Mouse (Mus musculus): ENCODE data around the gene H2-DMb2. TPM values are rescaled to one million over a fixed set of nuclear protein-coding genes. Genes with fewer than 3 reads are reported as not detected.

Gene H2-DMb2
- polyA plus RNA-seq, 1 experiment from 2014 or later, result 1.0 TPM

- under 1% methylated on average over 95 of the region's 96 CpGs for whole genome bisulfite sequencing
- ATAC-seq (replicated peaks), result peak; percentile 79
- H3K4me3 ChIP-seq, result peak within 1 kb of the TSS; percentile 90
- peak within 1 kb of the TSS; percentile 98 for H3K9ac ChIP-seq (replicated peaks)
- H3K4me2 ChIP-seq (replicated peaks), result peak within 1 kb of the TSS; percentile 80
- peaks cover 37% of the 10 kb centered on the region for H3K4me1 ChIP-seq
- no peaks in the 10 kb centered on the region for H3K27me3 ChIP-seq
- H3K27ac ChIP-seq (replicated peaks), result peak within 1 kb of the TSS; percentile 100
- H3K36me3 ChIP-seq, result peaks cover 20% of the 10 kb centered on the region
- no peaks in the 10 kb centered on the region for H3K9me3 ChIP-seq
Observed at GRCm38 (mm10) chr17:34119249-34120179, 23.6 kb upstream of the H2-DMb2 start, which contains the start of gene H2-DMa. H2-DMa (plus strand) TSS chr17:34119541.

- WGBS, result under 1% methylated on average over 38 of the region's 42 CpGs
- ATAC-seq (replicated peaks), result no peak
- Histone ChIP-seq H3K27ac (replicated peaks) (peak overlapping the region; percentile 100), H3K27me3 (no peaks in the 10 kb centered on the region), H3K4me3 (peak overlapping the region; percentile 90), H3K9me3 (no peaks in the 10 kb centered on the region), H3K36me3 (peaks cover 12% of the 10 kb centered on the region), H3K4me2 (replicated peaks) (peak overlapping the region; percentile 80), H3K9ac (replicated peaks) (peak overlapping the region; percentile 98), H3K4me1 (peaks cover 41% of the 10 kb centered on the region)
Observed at GRCm38 (mm10) chr17:34120180-34120723, 22.9 kb upstream of the H2-DMb2 start.

GRCm38 (mm10) chr17:34120814-34121171, 22.3 kb upstream of the H2-DMb2 start:
- 1% methylated on average over 31 of the region's 31 CpGs for WGBS
- no peaks in the 10 kb centered on the region for H3K9me3 ChIP-seq
- H3K4me3 ChIP-seq, result peak overlapping the region; percentile 90
- peak overlapping the region; percentile 100 for H3K27ac ChIP-seq (replicated peaks)
- H3K4me2 ChIP-seq (replicated peaks), result peak overlapping the region; percentile 80
- peaks cover 7% of the 10 kb centered on the region for H3K36me3 ChIP-seq
- no peaks in the 10 kb centered on the region for H3K27me3 ChIP-seq
- no peak for ATAC-seq (replicated peaks)
- peak overlapping the region; percentile 98 for H3K9ac ChIP-seq (replicated peaks)
- peaks cover 39% of the 10 kb centered on the region for H3K4me1 ChIP-seq

- Histone ChIP-seq H3K4me1 (peaks cover 36% of the 10 kb centered on the region), H3K4me2 (replicated peaks) (peak overlapping the region; percentile 80), H3K9me3 (no peaks in the 10 kb centered on the region), H3K27me3 (no peaks in the 10 kb centered on the region), H3K9ac (replicated peaks) (peak overlapping the region; percentile 98), H3K27ac (replicated peaks) (peak overlapping the region; percentile 100), H3K4me3 (peak overlapping the region; percentile 90), H3K36me3 (0 out of 2 replicates have a peak, but pooled peaks cover 4% of the 10 kb centered on the region)
- peak; percentile 18 for ATAC-seq (replicated peaks)
- WGBS, result under 1% methylated on average over 34 of the region's 35 CpGs
Observed at GRCm38 (mm10) chr17:34121172-34121878, 21.8 kb upstream of the H2-DMb2 start.

- ATAC-seq (replicated peaks), result no peak
- WGBS, result 2% methylated on average over 10 of the region's 10 CpGs
- Histone ChIP-seq H3K9ac (replicated peaks) (peak overlapping the region; percentile 98), H3K9me3 (no peaks in the 10 kb centered on the region), H3K27me3 (no peaks in the 10 kb centered on the region), H3K4me3 (peak overlapping the region; percentile 90), H3K27ac (replicated peaks) (peak overlapping the region; percentile 100), H3K4me1 (peaks cover 30% of the 10 kb centered on the region), H3K4me2 (replicated peaks) (peak overlapping the region; percentile 80), H3K36me3 (0 out of 2 replicates have a peak, but pooled peaks cover 3% of the 10 kb centered on the region)
Observed at GRCm38 (mm10) chr17:34121879-34122187, 21.3 kb upstream of the H2-DMb2 start.

GRCm38 (mm10) chr17:34122188-34122984, 20.7 kb upstream of the H2-DMb2 start, which contains the start of gene Brd2:
Brd2 (minus strand) TSS chr17:34122634.
- H3K4me2 ChIP-seq (replicated peaks), result peak within 1 kb of the TSS; percentile 80
- no peaks in the 10 kb centered on the region for H3K9me3 ChIP-seq
- H3K9ac ChIP-seq (replicated peaks), result peak within 1 kb of the TSS; percentile 98
- H3K27ac ChIP-seq (replicated peaks), result peak within 1 kb of the TSS; percentile 100
- under 1% methylated on average over 70 of the region's 75 CpGs for WGBS
- no peaks in the 10 kb centered on the region for H3K27me3 ChIP-seq
- peak within 1 kb of the TSS; percentile 90 for H3K4me3 ChIP-seq
- no peaks in the 10 kb centered on the region for H3K36me3 ChIP-seq
- peaks cover 28% of the 10 kb centered on the region for H3K4me1 ChIP-seq
- peak; percentile 41 for ATAC-seq (replicated peaks)

GRCm38 (mm10) chr17:34123111-34123510, 20.0 kb upstream of the H2-DMb2 start:
- Histone ChIP-seq H3K9ac (replicated peaks) (peak overlapping the region; percentile 98), H3K4me1 (peaks cover 29% of the 10 kb centered on the region), H3K36me3 (no peaks in the 10 kb centered on the region), H3K9me3 (no peaks in the 10 kb centered on the region), H3K27me3 (no peaks in the 10 kb centered on the region), H3K4me2 (replicated peaks) (peak overlapping the region; percentile 80), H3K27ac (replicated peaks) (peak overlapping the region; percentile 100), H3K4me3 (peak overlapping the region; percentile 90)
- 1% methylated on average over 7 of the region's 7 CpGs for WGBS
- ATAC-seq (replicated peaks), result no peak

GRCm38 (mm10) chr17:34123518-34123917, 19.6 kb upstream of the H2-DMb2 start:
- Histone ChIP-seq H3K4me1 (peaks cover 33% of the 10 kb centered on the region), H3K27me3 (no peaks in the 10 kb centered on the region), H3K27ac (replicated peaks) (peak overlapping the region; percentile 100), H3K36me3 (no peaks in the 10 kb centered on the region), H3K9me3 (no peaks in the 10 kb centered on the region), H3K4me3 (peak overlapping the region; percentile 90), H3K4me2 (replicated peaks) (peak overlapping the region; percentile 80), H3K9ac (replicated peaks) (peak overlapping the region; percentile 98)
- ATAC-seq (replicated peaks), result no peak
- 4% methylated on average over 2 of the region's 2 CpGs for WGBS

- Histone ChIP-seq H3K27me3 (no peaks in the 10 kb centered on the region), H3K27ac (replicated peaks) (no peak overlapping the region), H3K4me2 (replicated peaks) (no peak overlapping the region), H3K9me3 (no peaks in the 10 kb centered on the region), H3K4me1 (peaks cover 42% of the 10 kb centered on the region), H3K9ac (replicated peaks) (no peak overlapping the region), H3K36me3 (no peaks in the 10 kb centered on the region), H3K4me3 (no peak overlapping the region)
- ATAC-seq (replicated peaks), result no peak
- 89% methylated on average over 6 of the region's 6 CpGs for WGBS
Observed at GRCm38 (mm10) chr17:34124649-34125048, 18.5 kb upstream of the H2-DMb2 start.

- H3K27me3 ChIP-seq, result no peaks in the 10 kb centered on the region
Observed at GRCm38 (mm10) chr17:34126826-34127420, 16.2 kb upstream of the H2-DMb2 start.

GRCm38 (mm10) chr17:34127475-34127874, 15.6 kb upstream of the H2-DMb2 start:
- no peaks in the 10 kb centered on the region for H3K36me3 ChIP-seq
- peaks cover 42% of the 10 kb centered on the region for H3K4me1 ChIP-seq
- H3K9ac ChIP-seq (replicated peaks), result no peak overlapping the region
- no peak overlapping the region for H3K4me3 ChIP-seq
- H3K27me3 ChIP-seq, result no peaks in the 10 kb centered on the region
- no peaks in the 10 kb centered on the region for H3K9me3 ChIP-seq
- 21% methylated on average over 6 of the region's 6 CpGs for WGBS
- ATAC-seq (replicated peaks), result no peak
- H3K27ac ChIP-seq (replicated peaks), result no peak overlapping the region
- no peak overlapping the region for H3K4me2 ChIP-seq (replicated peaks)

More at GRCm38 (mm10) chr17:34126826-34127420, 16.2 kb upstream of the H2-DMb2 start:
- H3K36me3 ChIP-seq, result no peaks in the 10 kb centered on the region
- no peak overlapping the region for H3K4me2 ChIP-seq (replicated peaks)
- H3K27ac ChIP-seq (replicated peaks), result no peak overlapping the region
- no peak overlapping the region for H3K4me3 ChIP-seq
- no peaks in the 10 kb centered on the region for H3K9me3 ChIP-seq
- ATAC-seq (replicated peaks), result no peak
- no peak overlapping the region for H3K9ac ChIP-seq (replicated peaks)
- peaks cover 42% of the 10 kb centered on the region for H3K4me1 ChIP-seq
- WGBS, result 59% methylated on average over 9 of the region's 9 CpGs
